Mouse (Mus musculus): Measurements from ENCODE around the gene Dpf2.
"Not testable (repeated sequence)": the region's sequence is repeated elsewhere in the genome, so short reads cannot be mapped to it uniquely, and the experiment has no call there.

Gene Dpf2

GRCm38 (mm10) chr19:5891521-5892258 is 21.1 kb downstream of the Dpf2 start:
- DNase-seq, result no peak

- no peak for DNase-seq
Measured at GRCm38 (mm10) chr19:5889211-5889610, 23.6 kb downstream of the Dpf2 start.

GRCm38 (mm10) chr19:5887234-5887815 is 25.5 kb downstream of the Dpf2 start:
- DNase-seq, result no peak

- no peak for DNase-seq
Measured at GRCm38 (mm10) chr19:5885838-5886237, 27.0 kb downstream of the Dpf2 start.

GRCm38 (mm10) chr19:5883935-5884334 is 28.9 kb downstream of the Dpf2 start:
- DNase-seq, result peak; percentile 74

GRCm38 (mm10) chr19:5882079-5882478 is 30.7 kb downstream of the Dpf2 start:
- DNase-seq, result not testable (repeated sequence)

GRCm38 (mm10) chr19:5881155-5881554 is 31.7 kb downstream of the Dpf2 start:
- no peak for DNase-seq

- no peak for DNase-seq
Measured at GRCm38 (mm10) chr19:5879735-5880134, 33.1 kb downstream of the Dpf2 start.

- no peak for DNase-seq
Measured at GRCm38 (mm10) chr19:5878916-5879315, 33.9 kb downstream of the Dpf2 start.

GRCm38 (mm10) chr19:5878362-5878722 is 34.5 kb downstream of the Dpf2 start:
- DNase-seq, result no peak

GRCm38 (mm10) chr19:5877618-5878361 is 35.0 kb downstream of the Dpf2 start, which contains the start of gene Slc25a45:
TSS of gene Slc25a45 (plus strand) at chr19:5877808.
- DNase-seq, result peak; percentile 68

- peak; percentile 94 for DNase-seq
Measured at GRCm38 (mm10) chr19:5874969-5875480, 37.8 kb downstream of the Dpf2 start, which contains the start of gene Frmd8. TSS of gene Frmd8 (minus strand) at chr19:5875274.

GRCm38 (mm10) chr19:5874391-5874968 is 38.3 kb downstream of the Dpf2 start:
- DNase-seq, result no peak

GRCm38 (mm10) chr19:5872931-5873556 is 39.8 kb downstream of the Dpf2 start:
- no peak for DNase-seq

GRCm38 (mm10) chr19:5872528-5872927 is 40.3 kb downstream of the Dpf2 start:
- no peak for DNase-seq

- DNase-seq, result no peak
Measured at GRCm38 (mm10) chr19:5871683-5872082, 41.1 kb downstream of the Dpf2 start.

GRCm38 (mm10) chr19:5871273-5871672 is 41.5 kb downstream of the Dpf2 start:
- peak; percentile 42 for DNase-seq

GRCm38 (mm10) chr19:5868096-5868495 is 44.7 kb downstream of the Dpf2 start:
- no peak for DNase-seq

GRCm38 (mm10) chr19:5864710-5865398 is 48.0 kb downstream of the Dpf2 start:
- no peak for DNase-seq

GRCm38 (mm10) chr19:5863776-5864175 is 49.0 kb downstream of the Dpf2 start:
- no peak for DNase-seq

- no peak for DNase-seq
Measured at GRCm38 (mm10) chr19:5862335-5863085, 50.3 kb downstream of the Dpf2 start.

Measured in liver (tissue).